Mouse (Mus musculus): ENCODE results near the gene Akr1c21.
"Not testable (repeated sequence)": the region's sequence is repeated elsewhere in the genome, so short reads cannot be mapped to it uniquely, and the experiment has no call there.

The Akr1c21 gene

GRCm38 (mm10) chr13:4573871-4574270 lies at the start of gene Akr1c21:
Gene Akr1c21 (plus strand): TSS chr13:4574075.
- in situ Hi-C loops (cut with MboI, MseI), result no loop called here

- in situ Hi-C loops (cut with MboI, MseI), result no loop called here
Observed at GRCm38 (mm10) chr13:4559143-4559542, 14.7 kb upstream of the Akr1c21 start.

DNA sequence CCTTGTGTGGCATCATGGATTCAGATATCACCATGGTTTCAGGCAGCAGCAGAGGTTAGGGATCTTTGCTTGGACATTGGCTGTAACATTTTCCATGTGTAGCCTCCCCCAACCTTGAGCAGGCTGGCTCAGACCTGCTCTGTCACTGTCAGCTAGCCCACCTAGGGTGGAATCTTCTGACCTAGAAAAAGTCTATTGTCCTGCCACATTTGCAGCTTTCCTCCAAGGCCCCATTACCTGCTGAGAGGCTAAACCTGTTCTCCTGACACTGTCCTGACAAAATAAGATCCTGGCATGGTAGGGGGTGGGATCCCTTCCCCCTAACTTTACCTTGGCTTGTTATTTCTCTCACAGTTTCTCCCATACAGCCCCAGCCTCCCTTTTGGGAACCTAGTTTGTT lies 13.4 kb upstream of the Akr1c21 start:
- in situ Hi-C loops (cut with MboI, MseI), result no loop called here

GRCm38 (mm10) chr13:4565996-4566395 lies 7.9 kb upstream of the Akr1c21 start:
- in situ Hi-C loops (cut with MboI, MseI), result no loop called here

- in situ Hi-C loops (cut with MboI, MseI), result loop anchor here in 1 of 2 experiments (25.0 kb wide), 1 partner anchor 465 kb away; no protein-coding TSS in a partner anchor
Observed at GRCm38 (mm10) chr13:4576921-4577320, 3.0 kb downstream of the Akr1c21 start.

GRCm38 (mm10) chr13:4603431-4603830 lies 29.6 kb downstream of the Akr1c21 start:
- in situ Hi-C loops (cut with MboI, MseI), result not testable (repeated sequence)

DNA sequence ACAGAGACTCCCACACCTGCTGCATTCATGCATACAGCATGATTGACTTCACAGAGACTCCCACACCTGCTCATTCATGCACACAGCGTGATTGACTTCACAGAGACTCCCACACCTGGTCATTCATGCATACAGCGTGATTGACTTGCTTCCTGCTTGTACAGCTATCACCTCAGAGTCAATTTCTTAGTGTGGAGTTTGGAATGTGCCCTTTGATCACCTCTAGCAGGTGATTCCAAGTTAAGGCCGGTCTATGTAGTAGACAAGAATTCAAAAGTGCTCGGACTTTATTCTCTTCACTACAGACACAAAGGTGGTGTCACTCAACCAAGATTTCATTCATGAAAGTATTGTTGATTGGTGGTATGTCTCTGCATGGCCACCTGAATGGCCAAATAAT lies 32.9 kb downstream of the Akr1c21 start:
- in situ Hi-C loops (cut with MboI, MseI), result no loop called here

DNA sequence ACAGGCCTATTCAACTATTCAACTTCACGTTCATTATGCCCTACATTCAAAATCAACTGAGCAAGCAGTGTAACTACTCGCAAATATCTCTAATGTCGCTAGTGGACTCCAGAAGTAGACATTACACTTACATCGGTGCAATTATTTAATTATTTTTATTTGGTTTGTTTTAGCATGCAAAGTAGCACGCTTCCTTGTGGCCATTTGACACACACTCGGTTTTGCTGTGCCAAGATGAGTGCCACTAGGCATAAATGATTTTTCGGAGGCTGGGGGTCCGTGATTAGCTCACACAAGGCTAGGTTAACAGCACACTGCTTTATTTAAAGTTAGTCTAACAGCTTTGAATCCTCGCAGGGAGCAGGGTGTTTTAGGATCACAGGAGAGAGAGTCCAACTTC lies 34.7 kb downstream of the Akr1c21 start:
- in situ Hi-C loops (cut with MboI, MseI), result no loop called here

DNA sequence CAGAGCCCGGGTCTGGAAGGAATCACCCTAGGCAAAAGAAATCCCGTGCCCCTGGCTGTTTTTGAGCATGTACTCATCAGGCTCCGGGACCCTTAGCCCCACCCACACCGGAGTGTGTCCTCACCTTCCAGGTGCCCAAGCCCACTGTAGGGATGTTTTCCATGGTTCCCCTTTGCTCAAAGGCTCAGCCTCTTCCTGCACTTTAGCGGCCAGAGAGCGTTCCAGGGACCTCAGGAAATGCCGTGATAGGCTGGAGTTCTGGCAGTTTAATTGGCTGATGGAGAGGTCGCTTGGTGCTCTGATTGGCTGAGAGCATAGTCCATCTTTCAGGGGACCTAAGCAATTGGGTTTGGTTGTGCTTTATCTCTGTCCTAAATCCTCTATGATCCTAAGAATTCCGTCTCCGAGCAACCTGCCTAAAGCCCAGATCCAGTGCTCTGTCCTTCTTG lies 35.1 kb downstream of the Akr1c21 start, which contains the start of gene Akr1e1:
Akr1e1 (minus strand) TSS at position 214 of the 449 bp plus-strand sequence.
- in situ Hi-C loops (cut with MboI, MseI), result no loop called here

DNA sequence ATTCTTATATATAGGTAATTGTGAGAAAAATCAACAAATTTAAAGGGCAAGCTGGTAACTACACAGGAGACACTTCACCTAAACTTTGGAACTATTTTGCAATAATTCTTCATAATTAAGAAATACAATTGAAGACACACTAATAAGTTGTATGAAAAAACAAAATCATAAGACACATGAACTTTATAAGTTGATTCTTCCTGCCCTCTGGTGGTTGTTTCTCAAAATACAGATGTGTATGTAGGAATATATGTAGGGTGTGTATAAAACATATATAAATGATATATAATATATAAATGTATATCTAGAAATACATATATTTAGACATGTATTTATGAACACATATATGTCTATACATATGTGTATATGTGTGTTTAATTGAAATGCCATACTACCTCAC lies 37.0 kb downstream of the Akr1c21 start:
- in situ Hi-C loops (cut with MboI, MseI), result loop anchor here in 1 of 2 experiments (5.0 kb wide), 1 partner anchor 504 kb away; no protein-coding TSS in a partner anchor

Data from T-helper 17 cell (primary cell).